Mouse (Mus musculus) erythroblast, embryonic 14.5 days (primary cell): ENCODE results near the gene Ppfia4.

Experiments
- GATA1 ChIP-seq: IDR thresholded peaks from 2 replicates; pipeline ENCODE4 v1.6.1; 2012; ENCODE audit warnings: low read length, inconsistent platforms, mixed read lengths
- TAL1 ChIP-seq: IDR thresholded peaks from 3 replicates; pipeline ENCODE4 v1.6.1; 2012; ENCODE audit warnings: low read length, inconsistent platforms, mixed read lengths

GRCm38 (mm10) chr1:134365491-134365890 is 32.8 kb upstream of the Ppfia4 start:
- no peak for TF ChIP-seq TAL1
- TF ChIP-seq GATA1, result no peak
